Mouse (Mus musculus): ENCODE data around the gene Prmt3. TPM values are rescaled to one million over a fixed set of nuclear protein-coding genes. Genes with fewer than 3 reads are reported as not detected.

Gene Prmt3
- total RNA-seq (2017) = 30.1 and 38.2 TPM in 2 replicates

DNA sequence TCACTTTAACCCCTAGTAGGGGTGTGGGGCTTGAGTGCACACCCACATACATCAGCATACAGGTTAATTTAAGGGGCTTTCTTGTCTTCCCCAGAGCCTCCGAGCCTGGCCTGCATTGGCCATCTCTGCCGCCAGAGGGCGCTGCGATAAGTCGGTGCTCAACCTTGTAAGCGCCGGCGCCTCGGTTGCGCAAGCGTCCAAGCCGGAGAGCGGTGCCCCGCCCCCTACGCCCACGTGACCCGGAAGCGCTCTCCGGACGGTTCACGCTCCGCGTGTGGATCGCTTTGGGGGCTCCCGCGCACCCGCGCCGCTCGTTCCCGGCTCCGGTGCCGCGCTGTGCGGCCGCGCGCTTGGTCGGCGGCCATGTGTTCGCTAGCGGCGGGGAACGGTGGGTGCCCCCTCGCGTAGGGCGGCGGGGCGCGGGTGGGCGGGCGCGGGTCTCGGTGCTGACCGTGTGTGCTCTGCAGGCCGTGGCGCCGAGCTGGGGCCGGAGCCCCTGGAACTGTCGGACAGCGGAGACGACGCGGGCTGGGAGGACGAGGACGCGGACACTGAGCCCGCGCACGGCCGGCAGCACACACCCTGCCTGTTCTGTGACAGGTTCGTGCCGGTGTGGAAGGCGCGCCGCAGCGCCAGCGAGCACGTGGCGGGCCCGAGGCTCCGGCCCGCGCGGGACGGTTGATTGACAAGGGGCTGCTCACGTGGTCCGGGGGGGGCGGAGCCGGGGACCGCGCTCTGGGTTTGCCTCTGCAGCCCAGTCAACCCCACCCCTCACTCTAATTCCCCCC lies at the start of gene Prmt3:
Gene Prmt3, plus strand, starts transcription at position 233 of the 788 bp plus-strand sequence.
- peak; percentile 92 for ATAC-seq (ENCODE audit: extremely low read depth, insufficient number of reproducible peaks, low FRiP score, poor library complexity, severe bottlenecking)

DNA sequence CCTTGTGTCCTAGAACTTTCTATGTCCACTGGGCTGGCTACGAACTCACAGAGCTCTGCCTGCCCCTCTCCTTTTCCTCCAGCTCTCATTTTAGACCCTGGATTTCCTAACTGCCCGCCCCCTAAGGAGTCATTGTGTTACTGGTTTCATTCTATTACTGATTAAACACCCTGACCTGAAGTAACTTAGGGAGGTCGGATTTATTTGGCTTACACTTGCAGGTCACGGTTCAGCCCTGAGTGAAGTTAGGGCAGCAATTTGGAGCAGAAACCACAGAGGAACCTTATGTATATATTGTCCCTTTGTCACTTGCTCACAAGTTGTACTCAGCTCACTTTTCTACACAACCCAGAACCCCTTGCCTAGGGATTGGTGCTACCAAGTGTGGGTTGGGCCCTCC lies 43.8 kb upstream of the Prmt3 start:
- no peak for ATAC-seq (ENCODE audit: extremely low read depth, insufficient number of reproducible peaks, low FRiP score, poor library complexity, severe bottlenecking)

DNA sequence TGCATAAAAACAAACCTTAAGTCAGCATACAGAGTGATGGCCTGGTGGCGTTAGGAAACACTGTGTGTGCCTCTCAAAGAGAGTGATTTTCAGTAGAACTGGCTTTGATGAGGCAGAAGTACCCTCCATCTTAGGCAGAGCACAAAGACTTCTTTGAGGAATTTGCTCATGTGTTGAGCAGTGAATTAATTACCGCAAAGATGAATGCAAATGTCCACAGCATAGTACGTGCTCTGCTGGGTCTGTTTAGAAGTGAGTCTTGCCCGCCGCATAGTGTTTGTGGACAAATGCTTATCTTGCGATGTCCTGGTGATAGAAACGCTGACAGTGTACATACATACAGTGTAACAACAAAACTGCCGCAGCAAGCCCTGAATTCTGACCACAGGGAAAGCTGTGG lies 38.7 kb upstream of the Prmt3 start:
- ATAC-seq (ENCODE audit: extremely low read depth, insufficient number of reproducible peaks, low FRiP score, poor library complexity, severe bottlenecking) = no peak

DNA sequence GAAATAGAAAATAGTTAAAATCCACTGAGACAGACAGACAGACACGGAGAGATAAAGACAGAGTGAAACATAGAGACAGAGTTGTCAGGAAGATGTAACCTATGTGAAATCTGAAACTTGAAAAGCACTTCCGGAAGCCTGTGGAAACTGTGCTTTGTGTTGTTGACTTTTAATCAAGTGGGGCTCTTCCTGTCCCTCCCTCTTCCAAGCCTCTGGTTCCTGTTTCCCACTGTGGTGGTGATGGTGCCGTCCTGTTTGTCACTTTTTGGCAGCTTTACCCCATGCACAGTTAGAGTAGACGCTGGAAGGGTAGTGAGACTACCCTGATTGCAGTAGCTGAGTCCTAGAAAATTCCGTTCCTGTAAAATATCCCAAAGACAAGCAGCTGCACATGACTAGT lies 36.7 kb upstream of the Prmt3 start:
- ATAC-seq (ENCODE audit: extremely low read depth, insufficient number of reproducible peaks, low FRiP score, poor library complexity, severe bottlenecking) = no peak

- ATAC-seq (ENCODE audit: extremely low read depth, insufficient number of reproducible peaks, low FRiP score, poor library complexity, severe bottlenecking) = no peak
These were observed 36.2 kb upstream of the Prmt3 start for GRCm38 (mm10) chr7:49741923-49742322.

DNA sequence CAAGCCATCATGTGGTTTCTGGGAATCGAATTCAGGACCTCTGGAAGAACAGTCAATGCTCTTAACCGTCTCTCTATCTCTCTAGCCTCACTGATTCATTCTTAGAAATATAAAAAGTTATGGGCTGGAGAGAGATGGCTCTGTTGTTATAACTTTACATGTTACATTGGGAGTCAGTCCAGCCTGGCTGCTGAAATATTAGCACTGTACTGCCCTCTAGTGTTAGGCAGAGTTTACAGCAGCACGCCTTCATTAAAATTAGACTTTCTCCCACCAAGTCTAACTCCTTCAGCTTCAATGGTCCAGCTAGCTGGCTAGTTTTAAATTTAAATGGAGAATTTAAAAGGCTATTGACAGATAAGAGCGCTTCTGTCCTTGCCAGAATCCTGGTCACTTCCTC lies 27.0 kb upstream of the Prmt3 start:
- ATAC-seq (ENCODE audit: extremely low read depth, insufficient number of reproducible peaks, low FRiP score, poor library complexity, severe bottlenecking) = peak; percentile 59; the same call in 1 of the 2 replicates

- peak; percentile 39; the same call in 1 of the 2 replicates for ATAC-seq (ENCODE audit: extremely low read depth, insufficient number of reproducible peaks, low FRiP score, poor library complexity, severe bottlenecking)
These were observed 25.2 kb upstream of the Prmt3 start for GRCm38 (mm10) chr7:49752730-49753506.

- ATAC-seq (ENCODE audit: extremely low read depth, insufficient number of reproducible peaks, low FRiP score, poor library complexity, severe bottlenecking) = peak; percentile 78
These were observed 23.4 kb upstream of the Prmt3 start for GRCm38 (mm10) chr7:49754767-49755166.

- ATAC-seq (ENCODE audit: extremely low read depth, insufficient number of reproducible peaks, low FRiP score, poor library complexity, severe bottlenecking) = peak; percentile 46
These were observed 19.1 kb upstream of the Prmt3 start, which contains the start of gene Htatip2 for GRCm38 (mm10) chr7:49758934-49759571. Htatip2 (plus strand) TSS chr7:49759115.

- no peak for ATAC-seq (ENCODE audit: extremely low read depth, insufficient number of reproducible peaks, low FRiP score, poor library complexity, severe bottlenecking)
These were observed 15.5 kb upstream of the Prmt3 start for GRCm38 (mm10) chr7:49762605-49763004.

GRCm38 (mm10) chr7:49764011-49764716 lies 14.0 kb upstream of the Prmt3 start:
- ATAC-seq (ENCODE audit: extremely low read depth, insufficient number of reproducible peaks, low FRiP score, poor library complexity, severe bottlenecking) = no peak

- no peak for ATAC-seq (ENCODE audit: extremely low read depth, insufficient number of reproducible peaks, low FRiP score, poor library complexity, severe bottlenecking)
These were observed 12.0 kb upstream of the Prmt3 start for GRCm38 (mm10) chr7:49766166-49766565.

DNA sequence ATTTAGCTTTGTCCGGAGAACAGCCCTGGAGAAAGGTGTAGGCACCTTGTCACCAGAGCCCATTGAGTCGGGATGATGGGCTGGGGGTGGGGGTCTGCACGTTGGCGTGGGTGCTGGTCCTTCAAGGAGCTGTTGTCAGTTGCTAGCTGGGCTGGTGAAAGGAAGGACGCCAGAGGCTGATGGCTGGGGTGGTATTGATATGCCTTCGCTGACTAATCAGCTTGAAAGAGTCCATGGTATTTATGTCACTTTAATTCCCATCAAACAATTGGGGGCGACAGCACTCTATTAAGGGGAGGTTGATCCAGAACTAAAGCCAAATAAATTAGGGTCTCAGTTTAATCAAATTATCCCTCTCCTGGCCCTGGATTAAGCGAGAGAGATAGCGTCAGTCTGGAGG lies 9.6 kb upstream of the Prmt3 start:
- ATAC-seq (ENCODE audit: extremely low read depth, insufficient number of reproducible peaks, low FRiP score, poor library complexity, severe bottlenecking) = no peak

DNA sequence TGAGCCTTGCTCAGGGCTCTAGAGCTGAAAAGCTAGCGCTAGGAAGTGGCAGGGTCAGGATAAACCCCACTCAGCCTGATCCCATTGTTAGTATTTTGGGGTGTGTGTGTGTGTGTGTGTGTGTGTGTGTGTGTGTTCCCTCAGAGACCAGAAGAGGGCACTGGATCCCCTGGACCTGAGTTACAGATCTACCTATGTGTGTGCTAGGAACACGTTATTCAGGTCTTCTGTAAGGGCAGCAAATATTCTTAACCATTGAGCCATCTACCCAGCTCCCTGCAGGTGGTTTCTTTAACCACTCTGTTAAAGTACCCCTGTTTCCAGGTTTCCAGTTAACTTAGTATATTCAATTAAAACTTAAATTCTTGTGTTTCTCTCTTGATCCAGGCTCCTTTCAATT lies 3.8 kb upstream of the Prmt3 start:
- ATAC-seq (ENCODE audit: extremely low read depth, insufficient number of reproducible peaks, low FRiP score, poor library complexity, severe bottlenecking) = no peak

DNA sequence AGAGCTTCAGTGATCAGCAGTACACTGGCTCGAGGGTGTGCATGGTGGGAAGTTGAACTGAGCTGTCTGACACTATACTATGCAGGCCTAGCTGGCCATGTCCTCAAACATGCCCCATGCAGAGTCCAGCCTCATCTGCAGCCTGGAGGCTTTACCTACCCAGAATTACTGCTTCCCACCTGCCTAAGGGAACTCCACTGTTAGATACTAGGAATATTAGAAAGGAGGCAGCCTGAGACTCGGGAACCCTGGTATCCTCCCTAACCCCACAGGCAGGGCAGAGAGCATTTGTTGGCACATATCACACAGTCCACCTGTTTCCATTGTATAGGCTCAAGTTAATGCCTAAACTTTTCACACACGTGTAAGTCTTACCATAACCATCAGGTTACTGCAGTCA lies 561 bp upstream of the Prmt3 start:
- ATAC-seq (ENCODE audit: extremely low read depth, insufficient number of reproducible peaks, low FRiP score, poor library complexity, severe bottlenecking) = no peak

DNA sequence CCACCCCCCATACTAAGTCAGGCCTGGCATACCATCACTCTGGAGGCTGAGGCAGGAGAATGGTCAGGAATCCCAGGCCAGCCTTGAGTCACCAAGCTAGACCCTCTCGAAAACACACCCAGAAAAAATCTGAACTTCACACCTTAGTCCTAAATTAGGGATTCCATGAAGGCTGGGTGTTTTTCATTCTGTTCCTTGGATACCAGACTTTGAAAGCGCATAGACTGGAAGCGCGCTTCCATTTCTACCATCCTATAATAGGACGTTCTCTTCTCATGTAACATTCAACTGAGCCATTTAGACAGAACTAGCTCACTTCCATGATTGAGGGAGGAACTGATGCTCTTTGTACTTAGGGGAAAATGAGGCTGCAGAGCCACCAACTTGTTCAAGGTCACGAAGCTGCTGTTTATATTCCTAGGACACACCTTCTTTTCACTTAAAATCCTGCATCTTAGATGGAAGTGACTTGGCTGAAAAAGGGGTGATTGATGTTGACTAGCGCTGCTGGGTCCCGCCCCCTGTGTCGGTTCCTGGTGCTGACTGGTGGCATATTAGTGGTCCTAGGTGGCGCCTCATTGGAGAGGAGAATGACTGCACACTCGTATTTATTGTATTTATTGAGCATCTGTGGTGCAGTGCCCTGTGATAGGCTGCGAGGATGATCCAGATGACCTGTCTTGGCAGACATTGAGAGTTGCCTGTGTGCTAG lies 914 bp downstream of the Prmt3 start:
- ATAC-seq (ENCODE audit: extremely low read depth, insufficient number of reproducible peaks, low FRiP score, poor library complexity, severe bottlenecking) = no peak

DNA sequence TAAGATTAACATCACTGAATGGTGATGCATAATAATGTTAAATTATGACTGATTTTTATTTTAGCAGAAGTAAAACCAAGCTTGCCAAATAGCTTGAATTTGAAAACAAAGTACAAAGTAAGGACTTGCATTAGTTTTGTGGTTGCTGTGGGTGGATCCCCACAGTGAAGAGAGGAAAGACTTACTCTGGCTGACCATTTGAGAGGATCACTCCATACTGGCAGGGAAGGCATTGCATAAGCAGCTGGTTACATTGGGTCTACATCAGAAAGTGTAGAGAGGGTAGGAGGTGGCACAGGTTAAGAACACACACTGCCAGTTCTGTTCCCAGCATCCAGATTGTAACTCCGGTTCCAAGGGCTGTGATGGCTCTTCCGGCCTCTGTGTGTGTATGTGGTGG lies 4.9 kb downstream of the Prmt3 start:
- no peak for ATAC-seq (ENCODE audit: extremely low read depth, insufficient number of reproducible peaks, low FRiP score, poor library complexity, severe bottlenecking)

DNA sequence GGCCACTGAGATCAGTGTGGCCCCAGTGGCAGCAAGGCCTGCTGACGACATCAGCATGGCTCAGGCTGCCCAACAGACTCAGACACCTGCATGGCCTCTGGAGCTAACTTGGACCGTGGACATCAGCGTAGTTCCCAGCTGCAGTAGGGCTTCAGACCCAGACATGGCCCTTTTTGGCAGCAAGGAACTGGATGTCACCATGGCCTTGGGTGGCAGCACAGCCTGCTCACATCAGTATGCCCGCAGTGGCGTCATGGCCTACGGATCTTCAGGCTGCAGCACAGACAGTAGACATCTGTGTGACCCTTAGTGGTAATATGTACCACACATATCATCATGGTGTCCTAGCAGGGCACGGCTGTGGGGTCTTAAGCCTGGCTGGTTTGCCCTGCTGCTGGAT lies 7.0 kb downstream of the Prmt3 start:
- ATAC-seq (ENCODE audit: extremely low read depth, insufficient number of reproducible peaks, low FRiP score, poor library complexity, severe bottlenecking) = no peak
